Mouse (Mus musculus) CD4-positive, CD25-positive, alpha-beta regulatory T cell, adult 4 months (primary cell): ENCODE measurements around the gene Ankrd33. TPM values are rescaled to one million over a fixed set of nuclear protein-coding genes. Genes with fewer than 3 reads are reported as not detected.

Experiments used
- ATAC-seq: one replicate; pipeline ENCODE4 v1.8.0; 2017
- polyA plus RNA-seq, 2 experiments: library from polyadenylated mRNA; unstranded; fragments of 100-300 nt; shearing (Covaris generic); gene quantifications; one replicate each; pipeline ENCODE4 v1.2.1; 2017

The Ankrd33 gene
- polyA plus RNA-seq, 2 experiments from 2014 or later, result not detected

DNA sequence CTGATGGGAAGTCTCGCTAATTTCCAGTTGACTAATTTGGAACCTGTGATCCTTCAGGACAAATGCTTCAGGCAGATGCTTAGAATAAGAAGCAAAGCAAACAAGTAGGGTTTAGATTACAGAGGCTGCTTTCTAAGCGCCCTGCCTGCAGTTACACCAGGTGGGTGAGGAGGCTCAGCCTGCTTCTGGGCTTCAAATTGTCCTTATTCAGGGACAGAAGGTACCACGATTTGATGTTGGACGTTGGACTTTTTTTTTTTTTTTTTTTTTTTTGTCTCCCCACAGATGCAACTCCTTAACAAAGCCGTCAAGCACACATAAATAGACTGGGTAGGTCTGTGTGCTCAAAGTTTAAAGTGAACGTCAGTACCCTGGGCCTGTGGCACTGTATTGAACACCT is 33.0 kb downstream of the Ankrd33 start:
- no peak for ATAC-seq

DNA sequence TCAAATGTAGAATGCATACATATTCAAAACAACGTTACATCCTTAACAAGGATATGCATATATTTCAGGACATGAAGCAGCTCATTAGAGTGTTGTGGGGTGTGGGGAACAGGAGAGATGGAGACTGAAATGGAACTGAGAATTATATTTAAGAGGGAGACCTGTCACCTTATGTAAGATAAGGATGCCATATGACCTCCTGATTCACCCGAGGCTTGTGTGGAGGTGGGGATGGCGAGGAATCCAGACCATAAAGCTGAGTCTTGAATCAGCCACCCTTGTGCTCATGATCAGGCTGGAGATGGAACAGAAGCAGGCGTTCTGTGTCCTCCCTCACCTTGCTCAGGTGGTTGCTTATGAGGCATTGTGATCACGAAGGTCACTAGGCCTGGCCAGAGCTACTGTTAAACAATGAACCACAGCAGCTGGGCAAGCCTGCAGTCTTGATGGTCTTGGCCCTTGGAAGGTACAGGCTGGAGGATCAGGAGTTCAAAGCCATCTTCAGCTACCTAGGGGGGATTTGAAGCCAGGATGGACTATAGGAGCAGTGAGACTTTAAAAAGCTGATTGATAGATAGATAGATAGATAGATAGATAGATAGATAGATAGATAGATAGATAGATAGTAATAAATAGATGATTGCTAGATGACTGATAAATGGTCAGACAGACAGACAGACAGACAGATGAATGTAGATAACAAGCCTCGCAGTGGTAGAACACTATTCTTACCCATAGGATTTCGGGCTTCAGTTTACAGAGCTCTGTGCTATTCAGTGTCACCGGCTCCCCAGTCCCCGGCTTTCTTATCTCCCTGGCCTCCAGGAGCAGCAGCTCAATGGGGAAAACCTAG is 36.1 kb downstream of the Ankrd33 start:
- no peak for ATAC-seq

DNA sequence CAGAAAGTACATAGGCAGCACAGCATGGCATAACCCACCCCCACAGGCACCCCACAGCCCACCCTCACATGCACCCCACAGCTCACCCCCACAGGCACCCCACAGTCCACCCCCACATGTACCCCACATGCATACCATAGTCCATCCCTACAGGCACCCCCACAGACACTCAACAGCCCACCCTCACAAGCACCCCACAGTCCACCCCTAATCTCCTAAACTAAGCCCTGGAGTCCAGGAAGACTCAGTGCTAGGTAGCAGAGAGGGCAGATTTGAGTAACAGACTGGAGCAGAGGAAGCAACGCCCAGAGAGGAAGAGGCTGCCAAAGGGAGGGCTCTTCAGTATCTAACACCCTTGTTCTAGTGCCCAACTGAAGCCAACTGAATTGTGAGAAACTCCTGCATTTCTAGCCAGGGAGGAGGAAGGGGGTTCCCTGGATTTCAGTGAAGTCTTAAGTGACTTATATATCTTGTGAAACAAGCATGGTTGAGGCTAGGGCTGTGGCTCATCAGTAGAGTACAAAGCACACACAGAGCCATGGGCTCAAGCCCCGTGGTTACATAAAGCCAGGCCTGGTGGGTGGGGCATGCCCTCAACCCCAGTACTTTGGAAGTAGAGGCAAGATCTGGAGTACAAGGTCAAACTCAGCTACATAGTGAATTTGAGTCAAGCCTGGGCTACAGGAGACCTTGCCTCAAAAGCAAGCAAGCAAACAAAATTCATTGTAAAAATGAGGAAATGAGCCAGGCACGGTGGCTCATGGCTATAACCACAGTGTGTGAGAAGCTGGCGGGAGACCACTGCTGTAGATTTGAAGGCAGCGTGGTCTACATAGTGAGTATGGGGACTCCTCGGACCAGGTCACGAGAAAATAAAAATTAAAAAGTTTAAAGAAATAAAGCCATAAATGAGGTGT is 39.4 kb downstream of the Ankrd33 start:
- no peak for ATAC-seq

DNA sequence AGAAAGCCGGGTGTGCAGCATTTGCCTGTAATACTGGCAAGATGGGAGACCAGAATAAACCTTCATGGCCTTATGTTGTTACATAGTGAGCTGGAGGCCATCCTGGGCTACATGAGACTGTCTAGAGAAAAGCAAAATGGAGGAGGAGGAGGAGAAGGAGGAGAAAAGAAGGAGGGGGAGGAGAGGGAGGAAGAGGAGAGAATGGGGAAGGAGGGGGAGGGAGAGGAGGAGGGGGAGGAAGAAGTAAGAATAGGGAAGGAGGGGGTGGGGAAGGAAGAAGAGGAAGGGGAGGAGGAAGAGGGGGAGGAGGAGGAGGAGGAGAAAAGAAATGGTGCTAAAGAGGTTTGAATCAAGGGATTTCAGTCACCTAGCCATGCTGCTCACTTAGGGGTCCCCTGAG is 44.6 kb downstream of the Ankrd33 start:
- no peak for ATAC-seq

DNA sequence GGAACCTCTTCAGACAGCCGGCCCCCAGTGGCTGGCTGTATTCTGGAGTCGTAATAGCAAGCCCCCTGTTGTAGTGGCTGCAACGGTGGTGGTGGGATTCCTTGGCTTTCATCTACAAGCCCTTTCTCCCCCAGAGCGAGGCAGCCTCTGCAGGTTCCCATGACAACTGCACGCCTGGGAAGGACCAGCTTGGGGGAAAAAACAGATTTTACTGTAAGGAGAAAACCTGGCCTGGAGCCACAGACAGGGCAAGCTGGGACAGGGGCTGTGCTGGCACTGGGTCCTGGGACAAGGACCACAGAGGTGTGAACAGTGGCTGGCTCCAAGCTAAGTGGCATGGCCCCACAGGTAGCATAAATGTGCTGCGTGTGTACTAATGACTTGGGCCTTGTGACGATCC is 45.0 kb downstream of the Ankrd33 start:
- ATAC-seq, result no peak

DNA sequence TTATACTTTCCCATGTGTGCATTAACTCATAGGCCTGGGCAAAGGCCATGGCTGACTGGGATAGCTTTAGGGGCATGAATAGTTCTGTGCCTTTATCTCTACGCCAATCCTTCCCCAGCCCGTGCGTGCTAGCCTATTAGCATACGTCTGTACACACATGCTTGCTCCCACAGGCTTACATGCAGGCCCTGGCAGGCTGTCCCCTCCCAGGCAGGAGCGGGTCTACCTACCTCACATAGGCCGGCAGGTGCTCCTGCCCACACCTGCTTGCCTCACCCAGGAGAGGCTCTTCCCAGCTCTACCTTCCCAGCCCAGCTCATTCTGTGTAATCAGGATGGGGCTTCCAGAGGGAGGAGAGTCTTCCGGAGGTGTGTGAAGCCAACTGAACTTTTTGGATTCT is 46.0 kb downstream of the Ankrd33 start:
- no peak for ATAC-seq

DNA sequence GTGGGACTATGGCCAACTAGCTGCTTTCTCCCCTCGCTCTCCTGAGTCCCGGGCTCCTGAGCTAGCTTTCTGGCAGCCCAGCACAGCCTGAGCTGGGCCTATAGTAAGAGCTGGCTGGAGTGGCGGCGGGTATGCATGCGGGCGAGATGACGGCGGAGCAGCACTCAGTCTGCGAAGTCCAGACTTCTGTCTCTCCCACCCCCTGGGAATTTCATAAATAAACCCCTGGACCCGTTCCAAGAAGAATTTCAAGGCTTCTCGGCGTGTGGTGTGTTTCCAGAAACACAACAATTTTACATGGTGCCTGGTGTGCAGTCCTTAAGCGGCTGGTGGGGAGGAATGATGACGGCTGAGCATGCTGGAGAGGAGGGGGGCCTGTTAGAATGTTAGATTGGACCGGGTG is 47.5 kb downstream of the Ankrd33 start:
- ATAC-seq, result no peak

DNA sequence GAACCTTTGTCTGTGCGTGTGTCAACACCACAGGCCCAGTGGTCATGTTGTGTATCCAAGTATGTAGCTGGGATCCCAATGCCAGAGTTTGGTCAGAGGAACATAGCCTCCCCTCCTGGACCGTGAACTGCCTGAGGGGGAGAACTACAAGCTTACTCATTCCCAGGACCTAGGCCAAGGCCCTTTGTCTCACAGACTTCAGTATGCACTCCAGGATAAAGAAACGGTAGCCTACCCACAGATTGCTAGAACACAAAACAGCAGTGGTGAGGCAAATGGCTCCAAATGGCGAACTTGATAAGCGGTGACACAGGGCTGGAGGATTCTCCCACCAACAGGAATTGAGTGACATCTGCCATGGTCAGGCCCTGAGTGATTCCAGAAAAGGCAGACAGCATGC is 48.3 kb downstream of the Ankrd33 start:
- no peak for ATAC-seq

DNA sequence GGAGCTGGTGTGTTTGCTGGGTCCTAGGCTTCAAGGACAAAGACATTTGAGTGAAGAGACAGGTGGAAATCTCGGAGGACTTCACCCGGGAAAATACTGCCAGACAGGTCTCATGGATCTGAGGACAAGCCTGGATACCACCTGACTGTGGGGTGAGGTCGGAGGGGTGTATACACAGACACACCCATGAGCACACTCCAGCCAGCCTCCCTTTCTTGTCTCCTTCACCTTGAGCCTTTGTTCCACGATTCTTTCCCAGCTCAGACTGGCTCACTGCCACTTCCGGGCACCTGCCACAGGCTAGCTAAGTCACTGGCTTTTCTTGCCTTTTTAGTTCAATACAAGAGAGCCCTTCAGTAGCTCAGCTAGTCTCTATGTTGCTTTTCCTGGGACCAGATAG is 48.7 kb downstream of the Ankrd33 start:
- ATAC-seq, result no peak

DNA sequence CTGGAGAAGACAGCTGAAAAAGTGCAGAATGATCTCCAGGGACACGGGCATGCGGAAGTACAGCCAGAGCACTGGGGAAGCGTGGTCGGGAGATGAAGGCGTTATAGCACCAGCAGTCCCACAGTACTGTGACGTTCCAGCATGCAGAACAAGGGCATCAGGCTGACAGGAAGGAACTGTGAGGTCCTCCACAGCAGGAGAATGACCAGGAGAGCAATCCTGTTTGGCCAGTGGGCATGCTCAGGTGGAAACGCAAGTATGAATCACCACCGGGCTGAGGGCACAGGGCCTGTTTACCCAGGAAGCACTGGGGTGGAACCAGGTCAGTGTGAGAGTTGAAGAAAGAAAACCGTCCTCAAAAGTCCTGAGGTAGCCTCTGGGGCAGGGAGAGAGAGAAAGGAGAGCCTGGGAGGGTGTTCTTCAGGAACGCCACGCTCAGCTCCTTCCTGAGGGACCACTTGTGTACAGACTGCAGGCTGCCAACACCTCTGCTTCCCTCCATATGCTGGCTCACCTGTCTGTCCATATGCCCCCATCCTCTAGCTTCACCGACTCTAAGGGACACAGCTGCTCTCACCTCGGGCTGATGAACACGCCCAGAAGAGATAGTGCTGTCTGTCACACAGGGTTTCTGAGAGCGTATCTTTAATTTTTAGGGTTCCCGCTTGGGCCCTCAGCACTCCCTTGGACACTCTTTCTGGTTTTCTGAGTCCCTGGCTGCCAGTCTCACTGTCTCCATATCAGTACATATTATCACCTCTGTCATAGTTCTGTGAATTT is 50.3 kb downstream of the Ankrd33 start:
- ATAC-seq, result no peak

DNA sequence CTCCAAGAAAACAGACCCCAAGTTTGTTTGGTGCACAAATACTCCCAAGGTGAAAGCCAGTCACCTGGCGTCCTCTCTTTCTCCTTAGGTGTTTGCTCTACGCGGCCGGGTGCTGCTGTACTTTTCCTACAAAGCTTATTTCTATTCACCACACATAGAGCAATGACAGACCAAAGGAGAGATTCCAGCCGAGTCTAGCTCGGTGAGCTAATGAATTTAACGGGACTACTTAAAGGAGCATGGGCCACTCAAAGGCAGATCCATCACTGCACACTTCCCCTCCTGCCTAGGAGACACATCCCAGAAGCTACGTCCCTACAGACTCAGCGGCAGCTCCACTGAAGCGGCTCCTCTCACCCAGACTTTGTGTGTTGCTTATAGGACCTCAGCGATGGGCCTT is 52.0 kb downstream of the Ankrd33 start:
- ATAC-seq, result no peak

Other genes starting within 250 kb of the Ankrd33 start
- under 1 TPM; 0.29 to 0.32 TPM for gene Scn8a, start 245.9 kb upstream of the Ankrd33 start, polyA plus RNA-seq
- gene Gm47841, start 68.4 kb upstream of the Ankrd33 start, polyA plus RNA-seq, result not detected
- not detected for gene Fignl2, start 37.2 kb upstream of the Ankrd33 start, polyA plus RNA-seq
- gene Acvrl1, start 12.8 kb downstream of the Ankrd33 start, polyA plus RNA-seq, result 1 to 10 TPM; 3.8 to 5.2 TPM
- gene Acvr1b, start 58.3 kb downstream of the Ankrd33 start, polyA plus RNA-seq, result 1 to 10 TPM; 4.0 to 5.4 TPM
- under 1 TPM in 1 of 2 experiments, not detected in 1; 0.47 TPM for gene Grasp, start 108.4 kb downstream of the Ankrd33 start, polyA plus RNA-seq
- 100 to 1,000 TPM in 1 of 2 experiments, 10 to 100 TPM in 1; 57.3 to 120 TPM for gene Nr4a1, start 138.5 kb downstream of the Ankrd33 start, polyA plus RNA-seq
- gene Atg101, start 168.5 kb downstream of the Ankrd33 start, polyA plus RNA-seq, result 10 to 100 TPM; 67.8 to 79.0 TPM
- not detected for gene 6030408B16Rik, start 177.5 kb downstream of the Ankrd33 start, polyA plus RNA-seq